18 mouse cellular contexts compared by ENCODE assay signal in genomic region chr6:6115771-6116170, GRCm38 (mm10).
A peak's percentile ranks its signal among the peaks of the same experiment; 100 is the strongest.
DNase-seq lines count a peak whose midpoint lies in the region; ATAC-seq lines count a peak whose summit lies in the region.
"Had no signal": no experiment of that assay in that cellular context is flagged by ENCODE, and none has a peak within 500 bp of the region (broad histone marks: within the 10 kb centered on the region; RNA-seq: fewer than 3 reads in every experiment).

No protein-coding gene starts in this region.

- H3K36me3 ChIP-seq in macrophage (ENCODE audit: inconsistent target) = no peaks in the 10 kb centered on the region
- H3K36me3 ChIP-seq: embryonic facial prominence, embryonic 15.5 days had no signal

- no peaks in the 10 kb centered on the region for H3K79me2 ChIP-seq in macrophage (ENCODE audit: inconsistent target)

- no peak for DNase-seq in cerebellum, postnatal 4 days (ENCODE audit: low spot score in 2 of 2)
- DNase-seq in adrenal gland, postnatal 36 days = peak; percentile 23 to 45
- DNase-seq in cerebellum, adult 8-10 months = peak; percentile 26
- DNase-seq in spleen, postnatal 4 days (ENCODE audit: low spot score in 2 of 2) = no peak
- DNase-seq in yolk sac, embryonic 10.5 days (ENCODE audit: low spot score) = no peak
- DNase-seq: forebrain, postnatal 0 days; kidney, adult 8-10 months; kidney, postnatal 25 days; layer of hippocampus, adult 9-11 months; left cerebral cortex, postnatal 4 days; liver, postnatal 0 days; thymus, postnatal 4 days had no signal

- no peak overlapping the region for H3K4me3 ChIP-seq in macrophage (ENCODE audit: inconsistent target)
- H3K4me3 ChIP-seq: embryonic facial prominence, embryonic 15.5 days; heart, embryonic 10.5 days; left cerebral cortex, adult 2 months had no signal

- H3K27ac ChIP-seq in macrophage = peak overlapping the region; percentile 78
- H3K27ac ChIP-seq: embryonic facial prominence, embryonic 15.5 days; heart, embryonic 10.5 days; left cerebral cortex, adult 2 months had no signal

- ATAC-seq in cerebellum, adult (ENCODE audit: insufficient number of reproducible peaks, low FRiP score, low TSS enrichment) = peak; percentile 69
- ATAC-seq in inflammation-experienced regulatory T-cells, adult 6 months = no peak
- ATAC-seq: forebrain, postnatal 0 days; liver, postnatal 0 days had no signal

- WGBS in macrophage (ENCODE audit: missing documents) = 98% methylated on average over 8 of the region's 8 CpGs

Comparison
In these comparisons a context has a peak if more than half of its experiments do, and no peak if none do; other contexts are left out.
1. DNase-seq: peak in adrenal gland, postnatal 36 days (2 of 2) and cerebellum, adult 8-10 months (single experiment); none in cerebellum, postnatal 4 days (0 of 2), spleen, postnatal 4 days (0 of 2) and yolk sac, embryonic 10.5 days (single experiment).